Mouse (Mus musculus) limb, embryonic 13.5 days (tissue): ENCODE measurements at regions not wholly inside any gene's neighbourhood (a gene's known extent, or its start where the extent isn't known, plus 50 kb on each side); places are given as distances from the start of the nearest gene placed in this dataset.

Experiments used
- ATAC-seq: fragments of 200-750 bp; cut with Nextera tagmentation; 2 replicates; pipeline ENCODE4 v1.8.0; 2017; ENCODE audit warnings: low read depth, moderate number of reproducible peaks, moderate TSS enrichment; ENCODE audit not compliant: low FRiP score
- H3K27ac ChIP-seq: fragments of 300-500 bp; sonication (generic); 2 replicates; pipeline ENCODE4 v1.5.1; 2015; ENCODE audit warnings: inconsistent platforms, mild to moderate bottlenecking, moderate library complexity
- H3K27me3 ChIP-seq: fragments of 300-500 bp; sonication (generic); 2 replicates; pipeline ENCODE4 v1.6.1; 2015; ENCODE audit warnings: mild to moderate bottlenecking, inconsistent platforms
- H3K36me3 ChIP-seq: fragments of 300-500 bp; sonication (generic); 2 replicates; pipeline ENCODE4 v1.6.1; 2015; ENCODE audit warnings: inconsistent platforms, mild to moderate bottlenecking, moderate library complexity
- H3K4me1 ChIP-seq: fragments of 300-500 bp; sonication (generic); 2 replicates; pipeline ENCODE4 v1.6.1; 2015; ENCODE audit warnings: inconsistent platforms
- H3K4me2 ChIP-seq: fragments of 300-500 bp; sonication (generic); replicated peaks from 2 replicates; pipeline ENCODE4 v1.6.1; 2015; ENCODE audit warnings: inconsistent platforms, mild to moderate bottlenecking, moderate library complexity
- H3K4me3 ChIP-seq: fragments of 300-500 bp; sonication (generic); 2 replicates; pipeline ENCODE4 v1.5.1; 2015; ENCODE audit warnings: moderate library complexity, mild to moderate bottlenecking, inconsistent platforms
- H3K9ac ChIP-seq: fragments of 300-500 bp; sonication (generic); 2 replicates; pipeline ENCODE4 v1.6.1; 2015; ENCODE audit warnings: mild to moderate bottlenecking, inconsistent platforms
- H3K9me3 ChIP-seq: fragments of 300-500 bp; sonication (generic); 2 replicates; pipeline ENCODE4 v1.6.1; 2016; ENCODE audit warnings: inconsistent platforms
- WGBS: fragments of 180-500 bp; shearing (Covaris S2); methylation state at CpG from one replicate; pipeline ENCODE4 v1.1.7; 2015; 5-methylcytosine and 5-hydroxymethylcytosine counted together

DNA sequence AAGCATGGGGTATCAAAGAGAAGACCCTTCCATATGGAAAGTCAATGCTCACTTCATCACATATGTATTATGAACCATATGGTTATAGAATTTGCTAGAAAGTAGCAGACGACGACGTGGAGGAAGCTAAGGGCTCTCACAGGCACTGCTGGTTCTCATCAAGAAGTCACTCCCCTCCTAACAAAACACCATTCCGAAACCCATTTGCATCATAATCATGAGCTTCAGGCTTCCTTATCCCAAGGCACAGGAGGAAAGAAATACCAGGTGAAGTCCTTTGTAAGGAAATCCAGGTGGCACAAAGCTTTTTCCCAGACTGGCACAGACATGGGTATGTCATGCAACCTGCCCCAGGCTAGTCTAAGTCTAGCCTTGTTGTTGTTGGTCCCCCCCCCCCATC, 513.1 kb downstream of the Kctd12 start:
- no peak for ATAC-seq
- WGBS, result 40% methylated on average over 4 of the region's 4 CpGs
- H3K27me3 ChIP-seq, result no peaks in the 10 kb centered on the region
- H3K9ac ChIP-seq, result no peak overlapping the region
- no peaks in the 10 kb centered on the region for H3K36me3 ChIP-seq
- H3K27ac ChIP-seq, result no peak overlapping the region
- H3K4me2 ChIP-seq, result no peak overlapping the region
- no peaks in the 10 kb centered on the region for H3K4me1 ChIP-seq
- H3K9me3 ChIP-seq, result no peaks in the 10 kb centered on the region
- H3K4me3 ChIP-seq, result no peak overlapping the region

DNA sequence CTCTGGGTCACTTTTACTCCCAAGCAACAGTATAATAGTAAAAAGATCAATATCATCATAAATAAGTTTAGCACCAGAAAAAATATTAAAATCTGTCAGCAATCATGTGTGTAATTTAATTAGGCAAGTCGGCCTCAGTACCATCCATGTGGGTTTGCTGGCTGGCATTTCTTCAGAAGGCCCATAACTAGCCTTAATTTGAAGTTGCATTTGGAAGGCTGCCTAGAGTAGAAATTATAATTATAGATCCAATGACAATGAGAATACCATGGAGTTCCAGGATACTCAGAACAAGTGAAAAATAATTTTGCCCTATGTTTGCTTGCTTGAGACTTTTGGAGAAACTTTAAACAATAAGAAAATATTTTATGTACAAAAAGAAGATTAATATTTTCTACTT, 521.4 kb downstream of the Kctd12 start:
- ATAC-seq, result no peak
- H3K4me2 ChIP-seq, result no peak overlapping the region
- WGBS, result 46% methylated on average over 1 of the region's 1 CpGs
- H3K4me1 ChIP-seq, result no peaks in the 10 kb centered on the region
- H3K36me3 ChIP-seq, result no peaks in the 10 kb centered on the region
- no peak overlapping the region for H3K27ac ChIP-seq
- no peak overlapping the region for H3K9ac ChIP-seq
- H3K27me3 ChIP-seq, result no peaks in the 10 kb centered on the region
- no peak overlapping the region for H3K4me3 ChIP-seq
- no peaks in the 10 kb centered on the region for H3K9me3 ChIP-seq

DNA sequence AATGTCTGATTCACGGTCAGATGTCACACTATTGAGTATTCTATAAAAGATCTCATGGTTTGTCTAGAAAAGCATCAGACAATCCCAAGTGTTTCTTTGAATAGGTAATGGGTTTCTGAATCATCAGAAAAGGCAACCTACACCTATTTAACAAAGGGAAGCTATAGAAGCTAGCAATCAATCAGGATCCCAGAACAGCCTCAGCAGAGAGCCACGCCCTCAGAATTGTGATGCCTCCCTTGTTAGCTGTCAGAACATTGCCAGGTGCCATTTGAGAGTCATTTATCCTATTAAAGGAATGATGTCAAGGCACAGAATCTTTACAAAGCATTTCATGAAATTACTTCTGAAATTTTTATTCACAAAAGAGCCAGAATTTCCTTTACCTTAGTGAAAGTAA, 542.7 kb downstream of the Kctd12 start:
- H3K4me2 ChIP-seq, result no peak overlapping the region
- no peak overlapping the region for H3K9ac ChIP-seq
- H3K9me3 ChIP-seq, result no peaks in the 10 kb centered on the region
- H3K27ac ChIP-seq, result no peak overlapping the region
- 85% methylated on average over 2 of the region's 2 CpGs for WGBS
- no peak for ATAC-seq
- H3K27me3 ChIP-seq, result no peaks in the 10 kb centered on the region
- H3K4me3 ChIP-seq, result no peak overlapping the region
- no peaks in the 10 kb centered on the region for H3K36me3 ChIP-seq
- H3K4me1 ChIP-seq, result no peaks in the 10 kb centered on the region

DNA sequence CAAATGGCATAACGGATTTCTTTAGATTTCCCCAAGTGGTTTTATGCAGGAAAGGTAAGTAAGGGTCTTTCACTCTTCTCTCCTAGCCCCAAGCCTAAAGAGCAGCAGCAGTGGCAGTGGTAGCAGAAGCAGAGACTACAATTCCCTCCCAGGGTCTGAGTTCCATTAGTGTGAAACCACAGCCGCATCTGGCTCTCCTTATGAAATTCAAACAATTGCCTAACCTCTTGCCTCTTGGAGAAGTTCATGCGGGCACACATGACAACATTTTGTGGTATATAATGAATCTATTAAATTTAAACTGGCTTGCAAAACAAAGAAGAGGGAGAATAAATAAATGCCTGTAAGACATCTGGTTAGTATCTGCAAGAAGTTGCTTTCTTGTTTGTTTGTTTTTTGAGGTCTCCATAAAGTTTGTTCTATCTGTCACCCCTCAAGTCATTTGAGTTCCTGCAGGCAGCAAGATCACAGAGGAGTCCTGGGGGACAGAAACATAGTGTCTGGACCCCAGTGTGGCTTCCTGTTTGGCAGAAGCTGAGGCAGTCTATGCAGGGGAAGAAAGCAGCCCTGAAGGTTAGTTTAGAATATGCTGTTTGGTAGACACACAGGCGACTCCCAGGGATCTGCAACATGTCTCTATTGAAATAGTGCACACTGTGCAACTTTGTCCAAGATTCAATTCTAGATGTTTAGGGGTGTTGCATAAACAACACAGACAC, 578.9 kb downstream of the Kctd12 start:
- Histone ChIP-seq H3K9ac (no peak overlapping the region), H3K9me3 (no peaks in the 10 kb centered on the region), H3K27ac (no peak overlapping the region; the same call in 1 of the 2 replicates), H3K4me3 (no peak overlapping the region), H3K4me1 (peaks cover 11% of the 10 kb centered on the region), H3K27me3 (no peaks in the 10 kb centered on the region), H3K36me3 (no peaks in the 10 kb centered on the region), H3K4me2 (no peak overlapping the region)
- 10% methylated on average over 4 of the region's 4 CpGs for WGBS
- no peak for ATAC-seq

DNA sequence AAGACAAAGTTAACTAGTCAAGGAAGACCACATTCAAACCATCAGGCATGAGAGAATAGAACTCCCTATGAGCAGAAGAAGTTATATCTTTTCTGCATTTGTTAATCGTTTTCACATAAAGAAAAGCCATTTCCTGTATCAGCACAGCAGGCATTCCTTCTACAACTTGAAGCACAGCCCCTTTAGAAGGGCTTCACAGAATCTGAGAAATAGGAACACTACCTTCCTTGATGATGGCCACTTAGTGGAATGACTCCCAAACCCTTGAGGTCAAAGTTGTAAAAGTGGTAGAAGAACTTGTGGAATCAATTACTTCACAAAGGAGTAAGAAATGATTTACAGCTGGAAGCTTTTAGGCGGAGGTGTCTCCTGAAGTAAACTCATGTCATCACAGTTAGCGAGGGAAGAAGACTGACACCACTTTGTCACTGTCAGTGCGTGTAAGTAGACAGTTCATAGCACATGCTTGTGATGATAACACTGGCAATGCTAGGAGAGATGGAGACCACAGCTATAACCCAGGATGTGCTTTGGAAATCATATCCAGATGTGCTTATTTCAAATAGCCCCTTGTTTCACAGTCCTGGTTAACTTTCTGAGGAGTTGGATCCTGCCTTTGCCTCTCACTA, 580.3 kb downstream of the Kctd12 start:
- peak; percentile 77 for ATAC-seq

DNA sequence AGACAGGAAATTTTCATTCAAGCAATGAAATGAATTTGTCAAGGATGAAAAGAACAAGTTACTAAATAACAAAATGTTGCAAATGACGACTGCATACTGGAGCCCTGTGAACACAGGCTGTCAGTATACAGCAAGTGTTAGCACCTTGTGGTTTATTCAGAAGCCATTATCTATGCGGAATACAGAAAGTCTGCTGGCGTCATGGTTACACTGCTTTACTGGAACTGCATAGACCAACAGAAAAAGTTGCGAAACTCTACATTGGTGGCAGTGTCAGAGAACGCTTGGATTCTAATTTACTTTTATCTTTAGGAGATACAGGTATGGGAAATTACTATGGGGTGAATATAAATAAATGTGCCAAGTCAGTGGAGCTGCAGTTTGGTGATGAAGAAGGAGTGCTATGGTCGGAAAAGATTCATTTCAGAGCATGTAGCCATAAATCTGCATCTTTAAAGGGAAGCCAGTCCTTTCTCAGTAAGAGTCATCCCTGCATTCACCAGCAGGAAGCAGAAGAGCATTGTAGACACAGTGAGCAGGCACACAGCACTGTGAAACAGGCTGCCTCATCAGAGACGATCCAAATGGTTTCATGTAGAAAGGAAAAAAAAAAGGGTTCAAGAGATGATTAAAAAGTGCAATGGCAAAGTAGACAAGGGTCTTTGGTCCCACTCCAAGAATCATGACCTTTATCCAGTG, 586.3 kb downstream of the Kctd12 start:
- no peak for ATAC-seq
- H3K9me3 ChIP-seq, result no peaks in the 10 kb centered on the region
- WGBS, result 80% methylated on average over 7 of the region's 7 CpGs

More for the DNA sequence above, 580.3 kb downstream of the Kctd12 start:
- no peak overlapping the region; the same call in 1 of the 2 replicates for H3K4me2 ChIP-seq
- H3K9me3 ChIP-seq, result no peaks in the 10 kb centered on the region
- no peak overlapping the region for H3K4me3 ChIP-seq
- no peaks in the 10 kb centered on the region for H3K27me3 ChIP-seq
- H3K36me3 ChIP-seq, result no peaks in the 10 kb centered on the region
- no peak overlapping the region for H3K27ac ChIP-seq
- WGBS, result 21% methylated on average over 4 of the region's 4 CpGs
- H3K4me1 ChIP-seq, result peaks cover 11% of the 10 kb centered on the region
- H3K9ac ChIP-seq, result no peak overlapping the region

DNA sequence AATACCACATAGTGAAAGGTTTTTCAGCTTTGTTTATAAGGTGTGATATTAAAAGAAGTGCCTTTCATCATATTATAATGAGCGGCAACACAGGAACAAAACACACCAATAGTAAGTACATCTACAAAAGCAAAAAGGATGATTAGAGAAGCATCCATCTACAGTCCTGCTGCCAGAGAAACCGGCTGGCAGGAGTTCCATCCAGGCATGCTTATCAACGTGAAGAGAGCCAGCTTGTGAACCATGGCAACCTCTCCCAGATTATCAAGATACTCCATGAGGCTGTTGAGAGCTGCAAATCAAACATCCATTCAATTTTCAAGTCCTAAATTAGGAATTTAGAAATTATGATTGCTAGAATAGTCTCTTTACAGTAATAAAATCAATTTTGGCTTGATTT, 590.1 kb downstream of the Kctd12 start:
- no peaks in the 10 kb centered on the region for H3K27me3 ChIP-seq
- ATAC-seq, result no peak
- no peak overlapping the region for H3K9ac ChIP-seq
- H3K4me3 ChIP-seq, result no peak overlapping the region
- H3K9me3 ChIP-seq, result no peaks in the 10 kb centered on the region
- no peaks in the 10 kb centered on the region for H3K36me3 ChIP-seq
- H3K4me2 ChIP-seq, result no peak overlapping the region
- WGBS, result 81% methylated on average over 3 of the region's 3 CpGs
- H3K4me1 ChIP-seq, result no peaks in the 10 kb centered on the region
- H3K27ac ChIP-seq, result no peak overlapping the region

More for the DNA sequence above, 586.3 kb downstream of the Kctd12 start:
- Histone ChIP-seq H3K4me3 (no peak overlapping the region), H3K4me1 (no peaks in the 10 kb centered on the region), H3K27me3 (no peaks in the 10 kb centered on the region), H3K27ac (no peak overlapping the region), H3K9ac (no peak overlapping the region), H3K4me2 (no peak overlapping the region), H3K36me3 (no peaks in the 10 kb centered on the region)

DNA sequence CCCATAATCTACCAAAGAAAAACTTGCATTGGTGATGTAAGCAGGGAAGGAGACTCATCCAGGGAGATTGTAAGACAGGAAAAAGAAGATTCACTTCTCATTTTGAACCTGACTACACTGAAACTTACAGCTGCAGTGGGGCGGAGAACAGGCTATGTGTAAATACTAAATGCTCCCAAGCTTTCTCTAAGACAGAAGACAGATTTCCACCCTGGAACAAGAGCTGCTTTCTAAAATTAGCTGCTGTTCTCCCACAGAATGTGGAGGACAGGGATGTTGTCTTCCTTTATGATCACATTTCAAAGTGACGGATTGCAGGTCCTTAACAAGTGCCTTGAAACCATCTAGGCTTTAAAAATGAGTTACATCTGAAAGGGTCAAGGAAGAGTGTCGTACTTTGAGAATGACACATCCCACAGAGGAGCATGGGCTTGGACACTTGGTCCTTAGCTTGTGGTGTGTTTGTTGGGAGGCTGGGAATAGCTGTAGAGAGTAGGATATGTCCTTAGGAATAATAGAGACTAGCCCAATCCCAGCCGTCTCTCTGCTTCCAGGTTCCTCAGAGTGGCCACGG, 609.4 kb downstream of the Kctd12 start:
- ATAC-seq, result no peak
- Histone ChIP-seq H3K9me3 (no peaks in the 10 kb centered on the region), H3K27ac (no peak overlapping the region), H3K4me2 (no peak overlapping the region), H3K9ac (no peak overlapping the region), H3K4me1 (no peaks in the 10 kb centered on the region), H3K36me3 (no peaks in the 10 kb centered on the region), H3K4me3 (no peak overlapping the region), H3K27me3 (no peaks in the 10 kb centered on the region)
- WGBS, result 73% methylated on average over 5 of the region's 5 CpGs

DNA sequence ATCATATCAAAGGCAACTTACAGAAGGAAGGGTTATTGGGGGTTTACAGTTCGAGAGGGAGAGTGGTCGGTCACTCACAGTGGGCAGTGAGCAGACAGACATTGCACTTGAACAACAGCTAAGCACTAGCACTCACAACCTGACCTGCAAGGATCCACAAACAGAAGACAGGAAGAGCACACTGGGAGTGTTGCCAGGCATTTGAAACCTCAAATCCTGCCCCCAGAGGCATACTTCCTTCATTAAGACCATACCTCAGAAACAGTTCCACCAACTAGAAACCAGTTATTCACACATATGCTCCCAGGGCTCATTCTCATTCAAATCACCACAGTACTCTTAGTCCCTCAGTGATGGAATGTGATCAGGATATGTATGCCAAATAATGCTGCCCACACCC, 620.8 kb downstream of the Kctd12 start:
- Histone ChIP-seq H3K36me3 (no peaks in the 10 kb centered on the region), H3K9me3 (no peaks in the 10 kb centered on the region), H3K4me3 (no peak overlapping the region), H3K9ac (no peak overlapping the region), H3K4me1 (no peaks in the 10 kb centered on the region), H3K27me3 (no peaks in the 10 kb centered on the region), H3K4me2 (no peak overlapping the region), H3K27ac (no peak overlapping the region)
- ATAC-seq, result no peak
- WGBS, result 83% methylated on average over 2 of the region's 2 CpGs

DNA sequence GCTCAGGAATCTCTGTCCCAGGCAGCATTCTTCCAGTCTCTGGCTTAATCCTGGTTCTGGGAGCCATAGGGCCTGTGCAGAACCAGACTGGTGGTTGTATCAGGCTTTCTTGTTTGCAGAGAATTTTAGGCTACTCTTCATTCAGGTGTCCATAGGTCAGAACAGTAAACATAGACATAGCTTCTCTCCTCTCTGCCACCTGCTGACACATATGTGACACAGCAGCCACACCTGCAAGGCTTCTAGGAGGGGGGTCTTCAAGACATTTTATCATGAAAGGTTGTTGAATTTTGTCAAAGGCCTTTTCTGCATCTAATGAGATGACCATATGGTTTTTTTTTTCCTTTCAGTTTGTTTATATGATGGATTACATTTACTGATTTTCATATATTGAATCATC, 599.7 kb downstream of the Lmo7 start:
- Histone ChIP-seq H3K27ac (no peak overlapping the region), H3K27me3 (no peaks in the 10 kb centered on the region), H3K36me3 (no peaks in the 10 kb centered on the region), H3K4me2 (no peak overlapping the region), H3K9me3 (no peaks in the 10 kb centered on the region), H3K4me3 (no peak overlapping the region), H3K4me1 (no peaks in the 10 kb centered on the region), H3K9ac (no peak overlapping the region)
- no peak; the same call in 1 of the 2 replicates for ATAC-seq

DNA sequence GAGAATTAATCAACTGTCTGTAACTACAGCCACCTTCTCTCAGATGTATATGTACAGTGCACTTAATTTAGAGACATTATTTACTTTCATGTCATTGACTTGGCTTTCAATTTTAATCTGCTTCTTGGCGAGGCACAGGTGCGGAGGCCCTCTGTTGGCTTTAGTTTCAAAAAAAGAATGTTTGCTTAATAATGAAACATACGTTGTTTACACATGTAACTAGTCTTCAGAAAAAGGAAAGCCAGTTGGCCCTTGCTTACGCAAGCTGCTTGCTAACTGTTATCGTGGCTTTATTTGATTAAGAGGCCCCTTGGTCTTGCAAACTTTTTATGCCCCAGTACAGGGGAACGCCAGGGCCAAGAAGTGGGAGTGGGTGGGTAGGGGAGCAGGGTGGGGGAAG, 576.6 kb downstream of the Lmo7 start:
- Histone ChIP-seq H3K9ac (no peak overlapping the region), H3K4me1 (no peaks in the 10 kb centered on the region), H3K27me3 (no peaks in the 10 kb centered on the region), H3K36me3 (no peaks in the 10 kb centered on the region), H3K4me3 (no peak overlapping the region), H3K4me2 (no peak overlapping the region), H3K27ac (no peak overlapping the region), H3K9me3 (no peaks in the 10 kb centered on the region)
- WGBS, result 70% methylated on average over 6 of the region's 6 CpGs
- ATAC-seq, result no peak

DNA sequence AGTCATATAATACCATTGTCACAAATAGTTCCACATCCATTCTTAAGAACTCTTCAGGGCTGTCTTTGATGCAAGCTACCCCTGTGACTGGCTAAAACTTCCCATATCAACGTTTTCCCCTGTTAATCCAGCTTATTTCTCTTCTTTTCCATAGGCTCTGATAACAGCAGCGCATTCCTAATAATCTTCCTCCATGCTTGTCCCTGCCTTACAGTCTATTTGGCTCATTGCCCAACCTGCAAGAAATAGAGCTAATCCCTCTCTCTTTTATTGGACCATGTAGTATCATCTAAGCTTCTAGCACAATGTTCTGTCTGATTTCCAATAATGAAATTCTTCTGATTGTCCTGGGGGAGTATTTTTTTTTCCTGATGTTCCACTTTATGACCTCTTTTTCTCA, 573.1 kb downstream of the Lmo7 start:
- H3K27ac ChIP-seq, result no peak overlapping the region
- H3K4me1 ChIP-seq, result no peaks in the 10 kb centered on the region
- no peak overlapping the region for H3K9ac ChIP-seq

More for the DNA sequence above, 573.1 kb downstream of the Lmo7 start:
- no peak overlapping the region for H3K4me3 ChIP-seq
- no peaks in the 10 kb centered on the region for H3K9me3 ChIP-seq
- WGBS, result 82% methylated on average over 2 of the region's 2 CpGs
- no peaks in the 10 kb centered on the region for H3K36me3 ChIP-seq
- no peak for ATAC-seq
- H3K4me2 ChIP-seq, result no peak overlapping the region
- no peaks in the 10 kb centered on the region for H3K27me3 ChIP-seq
